Mouse (Mus musculus): Measurements from ENCODE around the gene Cops9. TPM values are rescaled to one million over a fixed set of nuclear protein-coding genes. Genes with fewer than 3 reads are reported as not detected.

Gene Cops9
- polyA plus RNA-seq, 1 experiment from 2014 or later = 390 TPM

DNA sequence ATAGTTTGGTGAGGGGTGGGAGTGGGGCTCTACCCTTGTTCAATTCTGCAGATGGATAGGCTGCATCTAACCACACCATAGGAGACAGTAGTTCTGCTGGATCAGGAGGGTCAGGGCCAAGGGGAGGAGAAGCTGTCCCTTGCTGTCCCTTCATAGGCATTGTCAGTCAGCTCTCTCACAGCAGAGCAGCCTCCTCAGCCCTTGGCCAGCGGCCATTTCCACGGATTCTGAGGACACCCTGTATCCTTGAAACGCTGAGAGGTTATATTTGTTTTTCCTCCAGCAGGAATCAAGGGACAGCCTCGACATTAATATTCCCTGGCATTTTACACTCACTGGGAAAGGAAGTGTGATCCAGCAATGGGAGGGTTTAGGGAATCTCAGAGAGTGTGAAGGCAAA is 23.4 kb downstream of the Cops9 start:
- ATAC-seq (ENCODE audit: low FRiP score) = no peak
- no peak overlapping the region for H3K9ac ChIP-seq
- H3K4me3 ChIP-seq (replicated peaks) = no peak overlapping the region
- H3K9me3 ChIP-seq = no peaks in the 10 kb centered on the region
- WGBS = 74% methylated on average over 4 of the region's 4 CpGs
- H3K27ac ChIP-seq = no peak overlapping the region
- no peak overlapping the region for H3K4me2 ChIP-seq
- no peaks in the 10 kb centered on the region for H3K36me3 ChIP-seq (replicated peaks)
- peaks cover 3% of the 10 kb centered on the region; the same call in 1 of the 2 replicates for H3K4me1 ChIP-seq
- H3K27me3 ChIP-seq = no peaks in the 10 kb centered on the region

- no peak within 1 kb of the TSS for H3K4me2 ChIP-seq
- no peak within 1 kb of the TSS for H3K9ac ChIP-seq
- no peaks in the 10 kb centered on the region for H3K36me3 ChIP-seq (replicated peaks)
- 71% methylated on average over 2 of the region's 2 CpGs for WGBS
- H3K27me3 ChIP-seq = 0 out of 2 replicates have a peak, but pooled peaks cover under 1% of the 10 kb centered on the region
- H3K4me3 ChIP-seq (replicated peaks) = no peak within 1 kb of the TSS
- no peak within 1 kb of the TSS for H3K27ac ChIP-seq
- ATAC-seq (ENCODE audit: low FRiP score) = no peak
- H3K4me1 ChIP-seq = peaks cover 5% of the 10 kb centered on the region; the same call in 1 of the 2 replicates
- no peaks in the 10 kb centered on the region for H3K9me3 ChIP-seq
Measured at GRCm38 (mm10) chr1:92617488-92617887, 24.3 kb downstream of the Cops9 start, which contains the start of gene Olfr12. Gene Olfr12, plus strand, starts transcription at chr1:92617788.

DNA sequence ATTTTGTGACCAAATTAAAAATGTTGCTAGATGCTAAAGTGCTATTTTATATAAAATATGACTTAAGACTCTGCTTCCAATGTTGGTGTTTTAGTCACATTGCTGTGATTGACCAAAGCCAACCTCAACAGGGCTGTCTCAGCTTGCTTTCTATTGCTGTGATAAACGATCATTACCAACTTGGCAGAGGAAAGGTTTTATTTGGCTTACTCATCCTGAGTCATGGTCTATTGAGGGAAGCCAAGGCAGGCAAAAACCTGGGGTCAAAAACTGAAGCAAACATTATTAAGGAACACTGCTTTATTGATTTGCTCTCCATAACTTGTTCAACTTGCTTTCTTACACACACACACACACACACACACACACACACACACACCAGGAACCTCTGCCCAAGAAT is 25.7 kb downstream of the Cops9 start:
- peaks cover 9% of the 10 kb centered on the region for H3K27me3 ChIP-seq
- H3K27ac ChIP-seq = no peak overlapping the region
- WGBS = 85% methylated on average over 1 of the region's 1 CpGs
- H3K4me2 ChIP-seq = no peak overlapping the region
- H3K36me3 ChIP-seq (replicated peaks) = no peaks in the 10 kb centered on the region
- no peak for ATAC-seq (ENCODE audit: low FRiP score)
- no peaks in the 10 kb centered on the region for H3K9me3 ChIP-seq
- H3K4me3 ChIP-seq (replicated peaks) = no peak overlapping the region
- H3K9ac ChIP-seq = no peak overlapping the region
- peaks cover 5% of the 10 kb centered on the region; the same call in 1 of the 2 replicates for H3K4me1 ChIP-seq

DNA sequence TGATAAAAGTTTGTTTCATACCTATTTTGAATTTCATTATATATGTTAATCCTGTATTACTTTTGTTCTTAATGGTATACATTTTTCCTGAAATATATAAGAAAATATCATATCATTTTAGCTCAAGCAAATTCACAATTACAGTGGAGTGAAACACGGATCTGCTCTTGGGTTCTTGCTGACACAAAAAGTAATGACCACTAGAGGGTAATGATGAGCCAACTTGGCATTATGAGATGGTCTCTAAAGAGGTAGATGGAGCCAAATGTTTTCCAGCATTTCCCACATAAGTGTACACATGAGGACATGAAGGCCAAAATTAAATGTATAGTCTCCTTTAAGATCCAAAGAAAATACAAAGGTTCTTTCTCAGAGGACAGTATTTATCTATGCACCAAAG is 27.3 kb downstream of the Cops9 start:
- Histone ChIP-seq H3K4me3 (replicated peaks) (no peak overlapping the region), H3K36me3 (replicated peaks) (no peaks in the 10 kb centered on the region), H3K27ac (no peak overlapping the region), H3K4me2 (no peak overlapping the region), H3K9me3 (no peaks in the 10 kb centered on the region), H3K27me3 (peaks cover 9% of the 10 kb centered on the region), H3K9ac (no peak overlapping the region), H3K4me1 (peaks cover 5% of the 10 kb centered on the region; the same call in 1 of the 2 replicates)
- no peak for ATAC-seq (ENCODE audit: low FRiP score)
- WGBS = 9% methylated on average over 1 of the region's 1 CpGs

DNA sequence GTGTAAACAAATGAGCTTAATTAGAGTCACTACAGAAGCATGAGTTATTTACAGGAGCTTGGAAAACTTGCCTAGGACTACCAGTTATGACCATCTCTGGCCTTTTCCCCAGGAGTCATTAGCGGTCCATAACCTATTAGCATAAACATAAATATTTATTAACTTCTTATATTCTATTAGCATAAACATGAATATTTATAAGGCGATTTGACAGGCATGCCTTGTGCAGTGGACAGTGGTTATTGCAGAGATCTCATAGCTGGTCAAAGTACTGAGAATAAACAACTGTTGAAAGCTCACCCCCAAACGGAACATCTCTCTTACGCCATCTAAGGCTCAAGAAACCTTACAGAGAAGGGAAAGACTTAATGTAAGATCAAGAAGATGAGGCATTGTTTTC is 28.6 kb downstream of the Cops9 start:
- ATAC-seq (ENCODE audit: low FRiP score) = no peak
- H3K27me3 ChIP-seq = peaks cover 14% of the 10 kb centered on the region
- H3K4me2 ChIP-seq = no peak overlapping the region
- H3K4me1 ChIP-seq = peaks cover 5% of the 10 kb centered on the region; the same call in 1 of the 2 replicates
- H3K36me3 ChIP-seq (replicated peaks) = no peaks in the 10 kb centered on the region
- no peak overlapping the region for H3K4me3 ChIP-seq (replicated peaks)
- no peak overlapping the region for H3K27ac ChIP-seq
- H3K9me3 ChIP-seq = no peaks in the 10 kb centered on the region
- H3K9ac ChIP-seq = no peak overlapping the region
- 39% methylated on average over 4 of the region's 4 CpGs for WGBS

GRCm38 (mm10) chr1:92611008-92611407 is 30.8 kb downstream of the Cops9 start:
- Histone ChIP-seq H3K9me3 (no peaks in the 10 kb centered on the region), H3K4me3 (replicated peaks) (no peak overlapping the region), H3K9ac (no peak overlapping the region), H3K36me3 (replicated peaks) (no peaks in the 10 kb centered on the region), H3K27me3 (peaks cover 18% of the 10 kb centered on the region), H3K4me2 (no peak overlapping the region), H3K27ac (no peak overlapping the region), H3K4me1 (peaks cover 5% of the 10 kb centered on the region; the same call in 1 of the 2 replicates)
- ATAC-seq (ENCODE audit: low FRiP score) = no peak
- 4% methylated on average over 5 of the region's 5 CpGs for WGBS

GRCm38 (mm10) chr1:92607711-92608110 is 34.1 kb downstream of the Cops9 start:
- WGBS = 78% methylated on average over 4 of the region's 4 CpGs
- no peak overlapping the region for H3K9ac ChIP-seq
- no peak for ATAC-seq (ENCODE audit: low FRiP score)
- H3K4me1 ChIP-seq = no peaks in the 10 kb centered on the region
- H3K27ac ChIP-seq = no peak overlapping the region
- no peak overlapping the region for H3K4me2 ChIP-seq
- H3K4me3 ChIP-seq (replicated peaks) = no peak overlapping the region
- no peaks in the 10 kb centered on the region for H3K36me3 ChIP-seq (replicated peaks)
- peaks cover 18% of the 10 kb centered on the region for H3K27me3 ChIP-seq
- no peaks in the 10 kb centered on the region for H3K9me3 ChIP-seq

- no peaks in the 10 kb centered on the region for H3K4me1 ChIP-seq
- ATAC-seq (ENCODE audit: low FRiP score) = no peak
- H3K4me2 ChIP-seq = no peak within 1 kb of the TSS
- H3K9ac ChIP-seq = no peak within 1 kb of the TSS
- no peaks in the 10 kb centered on the region for H3K36me3 ChIP-seq (replicated peaks)
- peaks cover 9% of the 10 kb centered on the region for H3K27me3 ChIP-seq
- no peaks in the 10 kb centered on the region for H3K9me3 ChIP-seq
- H3K27ac ChIP-seq = no peak within 1 kb of the TSS
- no peak within 1 kb of the TSS for H3K4me3 ChIP-seq (replicated peaks)
- WGBS = 88% methylated on average over 1 of the region's 1 CpGs
Measured at GRCm38 (mm10) chr1:92605482-92605881, 36.3 kb downstream of the Cops9 start, which contains the start of gene Olfr1410. Gene Olfr1410, plus strand, starts transcription at chr1:92605782.

GRCm38 (mm10) chr1:92596019-92596418 is 45.8 kb downstream of the Cops9 start:
- no peaks in the 10 kb centered on the region for H3K36me3 ChIP-seq (replicated peaks)
- no peak overlapping the region for H3K4me2 ChIP-seq
- H3K4me3 ChIP-seq (replicated peaks) = no peak overlapping the region
- WGBS = 95% methylated on average over 3 of the region's 3 CpGs
- ATAC-seq (ENCODE audit: low FRiP score) = no peak
- no peaks in the 10 kb centered on the region for H3K4me1 ChIP-seq
- H3K27me3 ChIP-seq = no peaks in the 10 kb centered on the region
- H3K9me3 ChIP-seq = no peaks in the 10 kb centered on the region
- no peak overlapping the region for H3K9ac ChIP-seq
- H3K27ac ChIP-seq = no peak overlapping the region

- Histone ChIP-seq H3K36me3 (replicated peaks) (no peaks in the 10 kb centered on the region), H3K4me3 (replicated peaks) (no peak within 1 kb of the TSS), H3K4me1 (no peaks in the 10 kb centered on the region), H3K27ac (no peak within 1 kb of the TSS), H3K27me3 (no peaks in the 10 kb centered on the region), H3K9ac (no peak within 1 kb of the TSS), H3K4me2 (no peak within 1 kb of the TSS), H3K9me3 (no peaks in the 10 kb centered on the region)
- ATAC-seq (ENCODE audit: low FRiP score) = no peak
Measured at GRCm38 (mm10) chr1:92594111-92594510, 47.7 kb downstream of the Cops9 start, which contains the start of gene Olfr1411. Gene Olfr1411, plus strand, starts transcription at chr1:92594411.

Other genes starting within 250 kb of the Cops9 start
- gene Ndufa10, start 168.1 kb downstream of the Cops9 start, polyA plus RNA-seq (2016; fragmentation: Nextera tagmentation; extraction: Ambion mirVana) = 228 and 234 TPM in 2 replicates
- gene Olfr1416, start 156.9 kb downstream of the Cops9 start, polyA plus RNA-seq (2016; fragmentation: Nextera tagmentation; extraction: Ambion mirVana) = not detected in 2 replicates
- gene Olfr1415, start 145.9 kb downstream of the Cops9 start, polyA plus RNA-seq (2016; fragmentation: Nextera tagmentation; extraction: Ambion mirVana) = not detected in 2 replicates
- 0.05 TPM in 1 of 2 replicates, not detected in the other for gene Olfr1414, start 123.3 kb downstream of the Cops9 start, polyA plus RNA-seq (2016; fragmentation: Nextera tagmentation; extraction: Ambion mirVana)
- gene Olfr1413, start 70.7 kb downstream of the Cops9 start, polyA plus RNA-seq (2016; fragmentation: Nextera tagmentation; extraction: Ambion mirVana) = not detected in 2 replicates
- not detected in 2 replicates for gene Olfr1412, start 56.2 kb downstream of the Cops9 start, polyA plus RNA-seq (2016; fragmentation: Nextera tagmentation; extraction: Ambion mirVana)
- not detected in 2 replicates for gene Olfr1411, start 47.6 kb downstream of the Cops9 start, polyA plus RNA-seq (2016; fragmentation: Nextera tagmentation; extraction: Ambion mirVana)
- gene Olfr1410, start 36.2 kb downstream of the Cops9 start, polyA plus RNA-seq (2016; fragmentation: Nextera tagmentation; extraction: Ambion mirVana) = not detected in 2 replicates
- gene Olfr12, start 24.2 kb downstream of the Cops9 start, polyA plus RNA-seq (2016; fragmentation: Nextera tagmentation; extraction: Ambion mirVana) = not detected in 2 replicates
- 0.12 and 0.20 TPM in 2 replicates for gene Otos, start 6.9 kb upstream of the Cops9 start, polyA plus RNA-seq (2016; fragmentation: Nextera tagmentation; extraction: Ambion mirVana)
- 124 and 160 TPM in 2 replicates for gene Gpc1, start 189.7 kb upstream of the Cops9 start, polyA plus RNA-seq (2016; fragmentation: Nextera tagmentation; extraction: Ambion mirVana)